Mouse (Mus musculus) liver, embryonic 14.5 days (tissue): ENCODE measurements around the gene Selenof. TPM values are rescaled to one million over a fixed set of nuclear protein-coding genes. Genes with fewer than 3 reads are reported as not detected.

Source experiments
- ATAC-seq: fragments of 200-750 bp; cut with Nextera tagmentation; 2 replicates; pipeline ENCODE4 v1.8.0; 2017; ENCODE audit warnings: moderate number of reproducible peaks, mild to moderate bottlenecking, moderate library complexity; ENCODE audit not compliant: insufficient read depth
- DNase-seq, 3 experiments: peaks; one replicate each; pipeline ENCODE4 v3.0.0-alpha.2; 2012 to 2013; ENCODE audit warnings: low read depth in 3 of 3, low spot score in 3 of 3
- H3K27ac ChIP-seq: fragments of 300-500 bp; sonication (generic); 2 replicates; pipeline ENCODE4 v1.5.1; 2014; ENCODE audit warnings: moderate library complexity, mild to moderate bottlenecking, control low read depth, inconsistent platforms
- H3K27me3 ChIP-seq: fragments of 300-500 bp; sonication (generic); 2 replicates; pipeline ENCODE4 v1.6.1; 2014; ENCODE audit warnings: mild to moderate bottlenecking, low read length, moderate library complexity; ENCODE audit not compliant: control insufficient read depth, insufficient read depth
- H3K36me3 ChIP-seq: fragments of 300-500 bp; sonication (generic); replicated peaks from 2 replicates; pipeline ENCODE4 v1.6.1; 2014; ENCODE audit warnings: low read depth; ENCODE audit not compliant: control insufficient read depth, insufficient read depth
- H3K4me1 ChIP-seq, 2 experiments: fragments of 200-500 bp in 1 of 2; fragments of 300-500 bp in 1 of 2; sonication (generic) in 1 of 2; replicated peaks; 2 replicates each; pipeline ENCODE4 v1.6.1; 2012 to 2014; ENCODE audit warnings: antibody characterized with exemption in 1 of 2, inconsistent platforms in 1 of 2, low read length in 1 of 2; ENCODE audit not compliant: control insufficient read depth in 2 of 2, insufficient read depth in 2 of 2
- H3K4me2 ChIP-seq: fragments of 300-500 bp; sonication (generic); 2 replicates; pipeline ENCODE4 v1.6.1; 2014; ENCODE audit warnings: low read depth, mild to moderate bottlenecking, control low read depth, moderate library complexity
- H3K4me3 ChIP-seq, 2 experiments: fragments of 200-500 bp in 1 of 2; fragments of 300-500 bp in 1 of 2; sonication (generic) in 1 of 2; 2 replicates each; pipeline ENCODE4 v1.5.1; 2012 to 2014; ENCODE audit warnings: low read depth in 2 of 2, low read length in 2 of 2, mild to moderate bottlenecking in 2 of 2, control low read depth in 1 of 2, inconsistent platforms in 1 of 2, moderate library complexity in 1 of 2; ENCODE audit not compliant: insufficient read depth in 1 of 2
- H3K9ac ChIP-seq: fragments of 300-500 bp; sonication (generic); replicated peaks from 2 replicates; pipeline ENCODE4 v1.6.1; 2014; ENCODE audit warnings: mild to moderate bottlenecking, control low read depth, moderate library complexity
- H3K9me3 ChIP-seq: fragments of 300-500 bp; sonication (generic); 2 replicates; pipeline ENCODE4 v1.6.1; 2016; ENCODE audit warnings: low read length, mixed read lengths; ENCODE audit not compliant: control insufficient read depth
- CTCF ChIP-seq: IDR thresholded peaks from 2 replicates; pipeline ENCODE4 v1.5.1; 2016; ENCODE audit warnings: antibody characterized with exemption, low read depth, control low read depth
- EP300 ChIP-seq: IDR thresholded peaks from 2 replicates; pipeline ENCODE4 v1.6.1; 2016; ENCODE audit warnings: antibody characterized with exemption, low read depth
- WGBS: fragments of 180-500 bp; shearing (Covaris S2); extraction: QIAGEN DNeasy Blood & Tissue Kit; methylation state at CpG from one replicate; pipeline ENCODE4 v1.1.7; 2014; ENCODE audit not compliant: insufficient replicate concordance; 5-methylcytosine and 5-hydroxymethylcytosine counted together
- polyA plus RNA-seq, 2 experiments: library from polyadenylated mRNA; depleted of rRNA in 1 of 2; stranded (reverse) in 1 of 2; unstranded in 1 of 2; fragments of >200 nt; fragmentation: Nextera tagmentation in 1 of 2; extraction: Ambion mirVana in 1 of 2; gene quantifications; 2 replicates each; pipeline versions ENCODE4 v1.2.1 to v1.2.3; 2012 to 2014

The Selenof gene
- polyA plus RNA-seq, 2 experiments, result 141 to 263 TPM

GRCm38 (mm10) chr3:144546490-144546889 is 23.6 kb upstream of the Selenof start:
- no peak overlapping the region for H3K4me3 ChIP-seq
- no peaks in the 10 kb centered on the region for H3K36me3 ChIP-seq
- no peak overlapping the region for H3K4me2 ChIP-seq
- 18% methylated on average over 4 of the region's 4 CpGs for WGBS
- no peak overlapping the region for H3K27ac ChIP-seq
- DNase-seq, result no peak
- H3K9ac ChIP-seq, result no peak overlapping the region
- peaks cover 0 to 3% of the 10 kb centered on the region in 2 experiments; a peak in 2 of 4 replicates for H3K4me1 ChIP-seq
- H3K9me3 ChIP-seq, result no peaks in the 10 kb centered on the region
- ATAC-seq, result no peak
- no peak for TF ChIP-seq CTCF
- no peak for TF ChIP-seq EP300
- H3K27me3 ChIP-seq, result no peaks in the 10 kb centered on the region

GRCm38 (mm10) chr3:144548186-144548845 is 21.8 kb upstream of the Selenof start:
- Histone ChIP-seq H3K9me3 (no peaks in the 10 kb centered on the region), H3K4me2 (no peak overlapping the region), H3K9ac (no peak overlapping the region), H3K4me1 (peaks cover 0 to 4% of the 10 kb centered on the region in 2 experiments; a peak in 1 of 4 replicates), H3K36me3 (no peaks in the 10 kb centered on the region), H3K27ac (no peak overlapping the region), H3K27me3 (no peaks in the 10 kb centered on the region), H3K4me3 (no peak overlapping the region)
- TF ChIP-seq EP300 (no peak), CTCF (no peak)
- 74% methylated on average over 7 of the region's 7 CpGs for WGBS
- no peak for ATAC-seq
- no peak for DNase-seq

GRCm38 (mm10) chr3:144550036-144550435 is 20.1 kb upstream of the Selenof start:
- no peaks in the 10 kb centered on the region for H3K9me3 ChIP-seq
- no peak overlapping the region for H3K4me2 ChIP-seq
- H3K4me1 ChIP-seq, result peaks cover 2 to 5% of the 10 kb centered on the region in 2 experiments
- no peak overlapping the region for H3K9ac ChIP-seq
- WGBS, result 82% methylated on average over 5 of the region's 5 CpGs
- H3K36me3 ChIP-seq, result no peaks in the 10 kb centered on the region
- no peak overlapping the region for H3K27ac ChIP-seq
- no peak for ATAC-seq
- TF ChIP-seq EP300 (no peak), CTCF (no peak)
- DNase-seq, result no peak
- no peak overlapping the region for H3K4me3 ChIP-seq
- no peaks in the 10 kb centered on the region for H3K27me3 ChIP-seq

- Histone ChIP-seq H3K4me2 (no peak overlapping the region), H3K9ac (no peak overlapping the region), H3K27me3 (no peaks in the 10 kb centered on the region), H3K4me3 (no peak overlapping the region), H3K27ac (no peak overlapping the region), H3K9me3 (no peaks in the 10 kb centered on the region), H3K4me1 (peaks cover 2 to 5% of the 10 kb centered on the region in 2 experiments), H3K36me3 (no peaks in the 10 kb centered on the region)
- TF ChIP-seq EP300, result no peak
- no peak for TF ChIP-seq CTCF
- WGBS, result 73% methylated on average over 5 of the region's 5 CpGs
- DNase-seq, result no peak
- ATAC-seq, result no peak
Measured at GRCm38 (mm10) chr3:144550659-144551058, 19.4 kb upstream of the Selenof start.

GRCm38 (mm10) chr3:144551416-144551815 is 18.7 kb upstream of the Selenof start:
- Histone ChIP-seq H3K9ac (no peak overlapping the region), H3K27me3 (no peaks in the 10 kb centered on the region), H3K27ac (no peak overlapping the region), H3K4me1 (peaks cover 2 to 5% of the 10 kb centered on the region in 2 experiments), H3K36me3 (no peaks in the 10 kb centered on the region), H3K4me3 (no peak overlapping the region), H3K9me3 (no peaks in the 10 kb centered on the region), H3K4me2 (no peak overlapping the region)
- DNase-seq, result no peak
- ATAC-seq, result no peak
- TF ChIP-seq EP300 (no peak), CTCF (no peak)
- 38% methylated on average over 4 of the region's 4 CpGs for WGBS
